Mouse (Mus musculus) hindbrain, embryonic 10.5 days (tissue): ENCODE results near the gene Arhgef16. TPM values are rescaled to one million over a fixed set of nuclear protein-coding genes. Genes with fewer than 3 reads are reported as not detected.

Source experiments
- DNase-seq: peaks from one replicate; pipeline ENCODE4 v3.0.0-alpha.2; 2017; ENCODE audit warnings: low spot score
- H3K27ac ChIP-seq: fragments of 300-500 bp; sonication (generic); 2 replicates; pipeline ENCODE4 v1.5.1; 2016; ENCODE audit warnings: mild to moderate bottlenecking, moderate library complexity
- H3K27me3 ChIP-seq: fragments of 300-500 bp; sonication (generic); 2 replicates; pipeline ENCODE4 v1.6.1; 2016; ENCODE audit warnings: mild to moderate bottlenecking; ENCODE audit not compliant: poor library complexity, insufficient read depth, severe bottlenecking
- H3K36me3 ChIP-seq: fragments of 300-500 bp; sonication (generic); 2 replicates; pipeline ENCODE4 v1.6.1; 2016; ENCODE audit warnings: mild to moderate bottlenecking, moderate library complexity
- H3K4me1 ChIP-seq: fragments of 300-500 bp; sonication (generic); replicated peaks from 2 replicates; pipeline ENCODE4 v1.6.1; 2016; ENCODE audit warnings: mild to moderate bottlenecking
- H3K4me3 ChIP-seq: fragments of 300-500 bp; sonication (generic); 2 replicates; pipeline ENCODE4 v1.5.1; 2016; ENCODE audit warnings: mild to moderate bottlenecking, moderate library complexity
- H3K9me3 ChIP-seq: fragments of 300-500 bp; sonication (generic); 2 replicates; pipeline ENCODE4 v1.6.1; 2016; ENCODE audit warnings: mild to moderate bottlenecking, moderate library complexity
- WGBS: fragments of 180-500 bp; shearing (Covaris S2); methylation state at CpG from one replicate; pipeline ENCODE4 v1.1.7; 2016; 5-methylcytosine and 5-hydroxymethylcytosine counted together
- polyA plus RNA-seq: library from polyadenylated mRNA; unstranded; fragments of >200 nt; fragmentation: Nextera tagmentation; extraction: Ambion mirVana; gene quantifications from 2 replicates; pipeline ENCODE4 v1.2.1, GENCODE M21; 2016

Arhgef16 gene
- polyA plus RNA-seq, 1 experiment from 2014 or later: 4.6 TPM

- no peaks in the 10 kb centered on the region for H3K9me3 ChIP-seq
- peaks cover 31% of the 10 kb centered on the region for H3K4me1 ChIP-seq
- no peak for DNase-seq
- H3K27ac ChIP-seq: 0 out of 2 replicates have a peak overlapping the region, but pooled peaks have one; percentile 23
- WGBS: 78% methylated on average over 11 of the region's 11 CpGs
- H3K36me3 ChIP-seq: no peaks in the 10 kb centered on the region
- H3K4me3 ChIP-seq: no peak overlapping the region
- no peaks in the 10 kb centered on the region for H3K27me3 ChIP-seq
Measured at GRCm38 (mm10) chr4:154313622-154313967, 12.1 kb upstream of the Arhgef16 start.

GRCm38 (mm10) chr4:154312935-154313621 lies 11.6 kb upstream of the Arhgef16 start:
- H3K9me3 ChIP-seq: no peaks in the 10 kb centered on the region
- H3K4me3 ChIP-seq: no peak overlapping the region
- peaks cover 31% of the 10 kb centered on the region for H3K4me1 ChIP-seq
- 49% methylated on average over 4 of the region's 4 CpGs for WGBS
- H3K27ac ChIP-seq: peak overlapping the region; percentile 70
- no peaks in the 10 kb centered on the region for H3K27me3 ChIP-seq
- DNase-seq: no peak
- no peaks in the 10 kb centered on the region for H3K36me3 ChIP-seq

GRCm38 (mm10) chr4:154312143-154312812 lies 10.8 kb upstream of the Arhgef16 start:
- WGBS: 87% methylated on average over 2 of the region's 2 CpGs

GRCm38 (mm10) chr4:154310576-154311262 lies 9.2 kb upstream of the Arhgef16 start:
- DNase-seq: no peak
- Histone ChIP-seq H3K27me3 (no peaks in the 10 kb centered on the region), H3K9me3 (no peaks in the 10 kb centered on the region), H3K36me3 (no peaks in the 10 kb centered on the region), H3K4me3 (no peak overlapping the region), H3K27ac (no peak overlapping the region), H3K4me1 (peaks cover 21% of the 10 kb centered on the region)
- WGBS: 84% methylated on average over 9 of the region's 9 CpGs

More at GRCm38 (mm10) chr4:154312143-154312812, 10.8 kb upstream of the Arhgef16 start:
- DNase-seq: no peak
- Histone ChIP-seq H3K27me3 (no peaks in the 10 kb centered on the region), H3K4me3 (no peak overlapping the region), H3K4me1 (peaks cover 27% of the 10 kb centered on the region), H3K36me3 (no peaks in the 10 kb centered on the region), H3K9me3 (no peaks in the 10 kb centered on the region), H3K27ac (peak overlapping the region; percentile 70)

- no peak overlapping the region for H3K27ac ChIP-seq
- no peak overlapping the region for H3K4me3 ChIP-seq
- H3K36me3 ChIP-seq: no peaks in the 10 kb centered on the region
- H3K9me3 ChIP-seq: no peaks in the 10 kb centered on the region
- WGBS: 80% methylated on average over 2 of the region's 2 CpGs
- peaks cover 18% of the 10 kb centered on the region for H3K4me1 ChIP-seq
- H3K27me3 ChIP-seq: no peaks in the 10 kb centered on the region
- DNase-seq: no peak
Measured at GRCm38 (mm10) chr4:154309131-154309530, 7.7 kb upstream of the Arhgef16 start.

- peaks cover 31% of the 10 kb centered on the region for H3K4me1 ChIP-seq
- no peaks in the 10 kb centered on the region for H3K9me3 ChIP-seq
- H3K36me3 ChIP-seq: no peaks in the 10 kb centered on the region
- WGBS: under 1% methylated on average over 66 of the region's 66 CpGs
- H3K4me3 ChIP-seq: peak overlapping the region; percentile 56
- DNase-seq: peak; percentile 36
- peak overlapping the region; percentile 68 for H3K27ac ChIP-seq
- peaks cover 63% of the 10 kb centered on the region for H3K27me3 ChIP-seq
Measured at GRCm38 (mm10) chr4:154299541-154300271, 1.8 kb downstream of the Arhgef16 start.

GRCm38 (mm10) chr4:154297761-154298160 lies 3.7 kb downstream of the Arhgef16 start:
- DNase-seq: peak; percentile 47
- H3K9me3 ChIP-seq: no peaks in the 10 kb centered on the region
- peaks cover 46% of the 10 kb centered on the region for H3K4me1 ChIP-seq
- no peak overlapping the region for H3K27ac ChIP-seq
- no peaks in the 10 kb centered on the region for H3K36me3 ChIP-seq
- 33% methylated on average over 9 of the region's 9 CpGs for WGBS
- no peak overlapping the region for H3K4me3 ChIP-seq
- H3K27me3 ChIP-seq: peaks cover 62% of the 10 kb centered on the region

- peaks cover 32% of the 10 kb centered on the region for H3K4me1 ChIP-seq
- H3K27ac ChIP-seq: peak overlapping the region; percentile 50; the same call in 1 of the 2 replicates
- H3K4me3 ChIP-seq: no peak overlapping the region
- peaks cover 31% of the 10 kb centered on the region for H3K27me3 ChIP-seq
- no peaks in the 10 kb centered on the region for H3K36me3 ChIP-seq
- 52% methylated on average over 8 of the region's 8 CpGs for WGBS
- DNase-seq: no peak
- no peaks in the 10 kb centered on the region for H3K9me3 ChIP-seq
Measured at GRCm38 (mm10) chr4:154294262-154294731, 7.2 kb downstream of the Arhgef16 start.

GRCm38 (mm10) chr4:154293735-154294201 lies 7.7 kb downstream of the Arhgef16 start:
- Histone ChIP-seq H3K4me1 (peaks cover 32% of the 10 kb centered on the region), H3K27ac (0 out of 2 replicates have a peak overlapping the region, but pooled peaks have one; percentile 17), H3K4me3 (no peak overlapping the region), H3K9me3 (no peaks in the 10 kb centered on the region), H3K36me3 (0 out of 2 replicates have a peak, but pooled peaks cover 3% of the 10 kb centered on the region), H3K27me3 (peaks cover 25% of the 10 kb centered on the region)
- 53% methylated on average over 4 of the region's 4 CpGs for WGBS
- no peak for DNase-seq

GRCm38 (mm10) chr4:154283671-154284070 lies 17.8 kb downstream of the Arhgef16 start:
- Histone ChIP-seq H3K27ac (no peak overlapping the region), H3K4me1 (peaks cover 19% of the 10 kb centered on the region), H3K36me3 (no peaks in the 10 kb centered on the region; the same call in 1 of the 2 replicates), H3K27me3 (peaks cover 2% of the 10 kb centered on the region; the same call in 1 of the 2 replicates), H3K4me3 (no peak overlapping the region), H3K9me3 (no peaks in the 10 kb centered on the region)
- 70% methylated on average over 7 of the region's 7 CpGs for WGBS
- no peak for DNase-seq

GRCm38 (mm10) chr4:154279481-154279880 lies 22.0 kb downstream of the Arhgef16 start:
- Histone ChIP-seq H3K9me3 (no peaks in the 10 kb centered on the region), H3K36me3 (peaks cover 18% of the 10 kb centered on the region), H3K4me1 (peaks cover 18% of the 10 kb centered on the region), H3K27ac (no peak overlapping the region), H3K4me3 (no peak overlapping the region), H3K27me3 (no peaks in the 10 kb centered on the region)
- 88% methylated on average over 9 of the region's 9 CpGs for WGBS
- no peak for DNase-seq

GRCm38 (mm10) chr4:154273000-154273399 lies 28.5 kb downstream of the Arhgef16 start:
- Histone ChIP-seq H3K27ac (no peak overlapping the region), H3K4me1 (peaks cover 20% of the 10 kb centered on the region), H3K9me3 (no peaks in the 10 kb centered on the region), H3K4me3 (no peak overlapping the region), H3K27me3 (no peaks in the 10 kb centered on the region), H3K36me3 (peaks cover 57% of the 10 kb centered on the region)
- 55% methylated on average over 3 of the region's 3 CpGs for WGBS
- peak; percentile 55 for DNase-seq
